Mouse (Mus musculus) erythroblast, embryonic 14.5 days (primary cell): ENCODE data around the gene Atg7.

ENCODE experiments used
- GATA1 ChIP-seq: IDR thresholded peaks from 2 replicates; pipeline ENCODE4 v1.6.1; 2012; ENCODE audit warnings: low read length, inconsistent platforms, mixed read lengths
- TAL1 ChIP-seq: IDR thresholded peaks from 3 replicates; pipeline ENCODE4 v1.6.1; 2012; ENCODE audit warnings: low read length, inconsistent platforms, mixed read lengths

GRCm38 (mm10) chr6:114891771-114892170 is 248.9 kb downstream of the Atg7 start:
- TF ChIP-seq GATA1 = no peak
- TF ChIP-seq TAL1 = no peak
